Mouse (Mus musculus) G1E-ER4 (cell line): Measurements from ENCODE around the gene Gm49403. TPM values are rescaled to one million over a fixed set of nuclear protein-coding genes. Genes with fewer than 3 reads are reported as not detected.

ENCODE experiments used
- GATA1 ChIP-seq: IDR thresholded peaks from one replicate; pipeline ENCODE4 v1.8.0; 2012; ENCODE audit warnings: low read length, inconsistent platforms
- polyA plus RNA-seq: library from polyadenylated mRNA; stranded (reverse); fragments of >175 nt; gene quantifications from 2 replicates; pipeline ENCODE4 v1.2.3, GENCODE M21; 2012

The Gm49403 gene
- not detected in 2 replicates for polyA plus RNA-seq

GRCm38 (mm10) chr19:8883616-8884015 is at the start of gene Gm49403, which contains the start of gene Lbhd1:
Gm49403 (plus strand) TSS chr19:8883930.
Lbhd1 (plus strand) TSS chr19:8883732.
- no peak for TF ChIP-seq GATA1

GRCm38 (mm10) chr19:8837251-8837791 is 46.4 kb upstream of the Gm49403 start, which contains the start of gene Bscl2:
Bscl2 (plus strand) TSS chr19:8837467.
- TF ChIP-seq GATA1, result no peak

DNA sequence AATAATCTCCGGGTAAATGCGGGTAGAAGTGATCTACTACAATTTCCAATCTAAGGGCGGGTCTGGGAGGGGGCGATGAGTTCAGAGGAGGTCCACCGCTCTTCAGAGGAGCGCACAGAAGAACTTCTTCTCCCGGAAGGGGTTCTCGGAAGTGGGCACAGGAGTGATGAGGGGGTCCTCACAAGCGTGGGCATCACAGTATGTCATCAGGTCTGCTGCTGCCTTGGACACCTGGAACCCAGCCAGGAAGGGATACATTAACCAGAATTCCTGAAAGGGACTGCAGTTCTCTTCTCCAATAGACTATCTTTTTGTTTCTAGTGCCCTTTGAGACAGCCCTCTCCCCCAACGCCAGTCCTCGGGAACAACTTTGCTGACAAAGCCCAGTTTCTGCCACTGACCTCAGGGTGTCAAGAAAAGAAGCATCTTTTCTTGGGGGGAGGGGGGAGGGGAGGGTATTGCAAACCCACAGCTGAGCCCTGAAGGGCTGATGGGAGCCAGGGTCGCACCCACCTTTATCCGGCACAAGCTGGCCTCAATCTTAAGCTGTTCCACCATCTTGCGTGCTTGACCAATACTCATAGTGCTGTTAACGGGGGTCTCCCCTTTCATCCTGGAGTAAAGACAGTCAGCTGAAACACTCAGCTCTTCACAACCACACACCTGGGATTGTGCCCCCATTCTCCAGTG is 45.5 kb upstream of the Gm49403 start:
- no peak for TF ChIP-seq GATA1

DNA sequence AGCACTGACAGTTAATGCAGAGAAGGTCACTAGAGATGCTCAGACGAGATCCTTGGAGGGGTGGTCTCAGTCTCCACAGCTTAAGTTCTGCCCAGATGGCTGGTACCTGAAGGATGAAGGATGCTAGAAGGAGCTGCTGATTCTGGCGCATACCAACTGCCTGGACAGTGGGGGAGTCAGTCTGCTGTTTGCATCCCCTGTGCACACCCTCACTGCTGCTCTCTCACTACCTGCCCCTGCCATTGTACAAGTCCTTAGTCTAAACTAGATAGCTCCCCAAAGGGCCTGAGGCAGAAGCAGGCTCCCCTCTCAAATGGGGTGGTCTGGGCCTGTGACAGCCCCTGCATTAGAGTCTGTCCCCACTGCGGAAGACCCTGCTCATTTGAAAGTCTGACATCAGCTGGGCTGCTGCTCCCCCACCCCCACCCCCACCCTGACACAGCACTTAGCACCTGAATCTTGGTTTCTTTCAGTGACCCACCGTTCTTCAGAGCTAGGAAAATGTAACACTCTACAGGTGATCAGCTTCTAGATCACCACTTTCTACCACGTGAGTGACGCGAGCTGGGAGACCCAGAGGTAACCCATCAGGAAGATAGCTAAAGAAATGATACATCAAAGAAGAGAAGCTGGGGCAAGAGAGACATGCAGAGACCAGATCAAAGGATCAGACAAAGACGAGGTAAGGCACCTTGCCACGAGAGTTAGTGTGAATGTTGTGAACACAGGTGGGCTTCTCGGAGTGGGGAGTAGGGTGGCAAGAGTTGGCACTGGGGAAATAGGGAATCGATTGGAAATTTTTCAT is 44.4 kb upstream of the Gm49403 start, which contains the start of gene Gng3:
Gng3 (minus strand) TSS at position 92 of the 805 bp plus-strand sequence.
- no peak for TF ChIP-seq GATA1

- no peak for TF ChIP-seq GATA1
Measured at GRCm38 (mm10) chr19:8839908-8840791, 43.6 kb upstream of the Gm49403 start.

GRCm38 (mm10) chr19:8841012-8841411 is 42.7 kb upstream of the Gm49403 start:
- no peak for TF ChIP-seq GATA1

DNA sequence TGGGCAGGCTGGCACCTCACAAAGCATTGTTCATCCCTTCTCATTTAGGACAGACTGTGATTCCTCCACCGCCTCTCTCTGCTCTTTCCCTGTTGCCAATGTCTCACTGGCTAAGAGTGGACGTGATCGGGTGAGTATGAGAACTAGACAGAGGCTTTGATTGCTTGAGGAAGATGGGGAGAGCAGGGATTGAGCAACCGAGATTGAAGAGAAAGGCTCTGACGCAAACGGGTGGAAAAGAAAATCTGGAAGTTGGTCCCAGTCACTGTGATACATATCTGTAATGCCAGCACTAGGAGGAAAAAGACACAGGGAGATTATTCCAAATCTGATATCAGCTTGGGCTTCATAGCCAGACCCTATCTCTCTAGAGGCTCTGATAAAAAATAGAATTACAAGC is 40.8 kb upstream of the Gm49403 start:
- no peak for TF ChIP-seq GATA1

- no peak for TF ChIP-seq GATA1
Measured at GRCm38 (mm10) chr19:8844371-8845129, 39.2 kb upstream of the Gm49403 start.

GRCm38 (mm10) chr19:8848356-8848755 is 35.4 kb upstream of the Gm49403 start:
- no peak for TF ChIP-seq GATA1

GRCm38 (mm10) chr19:8850402-8850901 is 33.3 kb upstream of the Gm49403 start, which contains the start of gene Lrrn4cl:
Lrrn4cl (plus strand) TSS chr19:8850768.
- TF ChIP-seq GATA1, result no peak

DNA sequence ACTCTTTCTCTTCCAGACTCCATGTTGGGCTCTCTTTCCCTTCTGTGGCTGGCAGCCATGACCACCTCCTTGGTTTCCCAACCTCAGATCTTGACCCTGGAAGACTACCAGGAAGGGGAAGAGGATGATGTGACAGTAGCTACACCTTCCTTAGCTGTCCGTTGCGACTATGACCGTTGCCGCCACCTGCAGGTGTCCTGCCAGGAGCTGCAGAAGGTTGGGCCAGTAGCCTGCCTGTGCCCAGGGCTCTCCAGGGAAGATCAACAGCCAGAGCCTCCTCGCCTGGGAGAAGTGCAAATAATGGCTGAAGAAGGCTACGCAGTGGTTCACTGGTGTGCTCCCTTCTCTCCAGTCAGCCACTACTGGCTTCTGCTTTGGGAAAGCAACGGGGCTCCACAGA is 32.1 kb upstream of the Gm49403 start:
- no peak for TF ChIP-seq GATA1

GRCm38 (mm10) chr19:8852236-8852928 is 31.3 kb upstream of the Gm49403 start:
- TF ChIP-seq GATA1, result no peak

DNA sequence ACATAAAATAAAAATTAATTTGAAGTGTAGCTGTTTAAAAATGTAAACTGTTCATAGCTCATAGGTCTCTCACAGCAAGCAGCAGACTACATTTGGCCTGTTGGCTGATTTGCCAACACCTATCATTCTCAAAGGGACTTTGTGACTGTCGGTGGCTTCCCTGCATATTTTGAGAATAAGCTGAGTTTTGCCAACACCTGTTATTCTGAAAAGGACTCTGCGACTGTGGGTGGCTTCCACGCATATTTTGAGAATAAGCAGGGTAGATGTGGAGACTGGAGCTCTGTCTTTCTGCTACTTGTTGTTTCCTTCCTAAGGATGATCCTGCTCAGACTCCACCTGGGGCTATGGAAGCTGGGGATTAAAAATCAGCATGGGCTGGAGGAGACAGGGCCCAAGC is 30.6 kb upstream of the Gm49403 start:
- TF ChIP-seq GATA1, result no peak

DNA sequence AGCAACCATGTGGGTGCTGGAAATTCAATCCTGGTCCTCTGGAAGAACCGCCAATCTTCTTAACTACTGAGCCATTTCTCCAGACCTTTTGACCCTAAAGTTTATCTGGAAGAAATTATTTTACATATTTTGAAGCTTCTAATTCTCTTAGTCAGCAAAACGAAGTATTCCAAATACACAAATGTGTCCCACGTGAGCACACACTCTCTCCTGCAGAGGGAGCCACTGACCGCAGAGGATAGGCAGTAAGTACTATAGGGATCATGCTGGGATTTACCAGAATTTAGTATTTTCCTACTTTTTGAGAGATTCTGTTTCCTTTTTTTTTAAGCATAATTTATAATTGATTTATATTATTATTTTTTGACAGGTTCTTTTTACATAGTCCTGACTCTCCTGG is 26.0 kb upstream of the Gm49403 start:
- TF ChIP-seq GATA1, result no peak
